Mouse (Mus musculus) left cerebral cortex, postnatal 4 days (tissue): Measurements from ENCODE around the gene Fut2. TPM values are rescaled to one million over a fixed set of nuclear protein-coding genes. Genes with fewer than 3 reads are reported as not detected.

Experiments
- DNase-seq: peaks from one replicate; pipeline ENCODE4 v3.0.0-alpha.2; 2022
- intact Hi-C: fragments of 180-260 bp; cut with DNase I; formaldehyde crosslinking; loops from one replicate; pipeline ENCODE4 v1.15.1; 2025
- total RNA-seq, 2 experiments: library from RNA; stranded (reverse); gene quantifications; 2 replicates each; pipeline ENCODE4 v1.2.3; 2021

Fut2 gene
- total RNA-seq, 2 experiments from 2014 or later: not detected

- intact Hi-C loops: loop anchor here (5.0 kb wide), 1 partner anchor 60 kb away; no protein-coding TSS in a partner anchor
- no peak for DNase-seq
These were observed 23.5 kb downstream of the Fut2 start for GRCm38 (mm10) chr7:45642503-45643255.

- DNase-seq: peak; percentile 70
- intact Hi-C loops: loop anchor here (5.0 kb wide), 1 partner anchor 60 kb away; no protein-coding TSS in a partner anchor
These were observed 24.1 kb downstream of the Fut2 start for GRCm38 (mm10) chr7:45642083-45642482.

GRCm38 (mm10) chr7:45641391-45642040 lies 24.7 kb downstream of the Fut2 start:
- DNase-seq: peak; percentile 81
- intact Hi-C loops: loop anchor here (5.0 kb wide), 1 partner anchor 61 kb away; no protein-coding TSS in a partner anchor

- intact Hi-C loops: loop anchor here (5.0 kb wide), 1 partner anchor 62 kb away; no protein-coding TSS in a partner anchor
- no peak for DNase-seq
These were observed 25.8 kb downstream of the Fut2 start for GRCm38 (mm10) chr7:45640191-45640957.

GRCm38 (mm10) chr7:45639561-45640027 lies 26.6 kb downstream of the Fut2 start, which contains the start of gene Mamstr:
TSS of gene Mamstr (plus strand) at chr7:45639977.
- intact Hi-C loops: loop anchor here (5.0 kb wide), 1 partner anchor 63 kb away; no protein-coding TSS in a partner anchor
- DNase-seq: no peak

GRCm38 (mm10) chr7:45638623-45639401 lies 27.4 kb downstream of the Fut2 start:
- intact Hi-C loops: no loop called here
- peak; percentile 98 for DNase-seq

GRCm38 (mm10) chr7:45637710-45638109 lies 28.5 kb downstream of the Fut2 start:
- DNase-seq: no peak
- intact Hi-C loops: no loop called here

GRCm38 (mm10) chr7:45635711-45636688 lies 30.2 kb downstream of the Fut2 start:
- no peak for DNase-seq
- intact Hi-C loops: no loop called here

GRCm38 (mm10) chr7:45634946-45635681 lies 31.1 kb downstream of the Fut2 start:
- no peak for DNase-seq
- intact Hi-C loops: no loop called here

GRCm38 (mm10) chr7:45632499-45632898 lies 33.7 kb downstream of the Fut2 start:
- DNase-seq: peak; percentile 56
- intact Hi-C loops: no loop called here

GRCm38 (mm10) chr7:45630064-45630907 lies 35.9 kb downstream of the Fut2 start:
- no peak for DNase-seq
- intact Hi-C loops: no loop called here

- intact Hi-C loops: no loop called here
These were observed 37.6 kb downstream of the Fut2 start for GRCm38 (mm10) chr7:45628364-45629294.

GRCm38 (mm10) chr7:45627261-45627660 lies 38.9 kb downstream of the Fut2 start, which contains the start of gene Rasip1:
TSS of gene Rasip1 (plus strand) at chr7:45627488.
- DNase-seq: no peak
- intact Hi-C loops: no loop called here

More at GRCm38 (mm10) chr7:45628364-45629294, 37.6 kb downstream of the Fut2 start:
- DNase-seq: peak; percentile 91

GRCm38 (mm10) chr7:45626571-45627076 lies 39.6 kb downstream of the Fut2 start:
- intact Hi-C loops: no loop called here
- no peak for DNase-seq

- DNase-seq: no peak
- intact Hi-C loops: no loop called here
These were observed 40.7 kb downstream of the Fut2 start for GRCm38 (mm10) chr7:45625481-45625880.

- intact Hi-C loops: no loop called here
- no peak for DNase-seq
These were observed 41.5 kb downstream of the Fut2 start for GRCm38 (mm10) chr7:45624718-45625117.
